Mouse (Mus musculus) layer of hippocampus, postnatal 10 days (tissue): ENCODE data around the gene Clpp. TPM values are rescaled to one million over a fixed set of nuclear protein-coding genes. Genes with fewer than 3 reads are reported as not detected.

Experiments used
- DNase-seq, 2 experiments: peaks; one replicate each; pipeline ENCODE4 v3.0.0; 2021; ENCODE audit warnings: low spot score in 2 of 2
- total RNA-seq, 2 experiments: library from RNA; stranded (reverse); gene quantifications; 2 replicates each; pipeline ENCODE4 v1.2.3; 2021

The Clpp gene
- total RNA-seq, 2 experiments from 2014 or later = 55.7 to 56.0 TPM

GRCm38 (mm10) chr17:56986105-56986805, 3.9 kb upstream of the Clpp start:
- DNase-seq = no peak

DNA sequence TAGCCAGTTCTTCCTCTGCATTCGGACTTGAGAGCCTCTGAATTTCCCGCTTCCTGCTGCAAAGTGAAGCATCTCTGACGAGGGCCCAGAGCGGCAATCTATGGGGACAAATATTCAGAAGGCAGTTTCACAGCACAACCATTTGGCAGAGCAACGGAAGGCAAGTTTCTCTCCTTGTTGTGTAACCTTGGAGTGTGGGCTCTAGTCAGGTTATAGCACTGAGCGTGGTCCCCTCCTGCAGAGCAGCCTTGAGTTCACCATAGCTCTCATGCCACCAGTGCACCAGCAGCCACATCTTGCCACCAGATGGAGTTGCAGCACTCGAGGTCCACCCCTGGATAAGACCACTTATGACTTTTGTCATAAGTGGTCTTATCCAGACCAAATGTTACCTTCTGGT, 1.7 kb upstream of the Clpp start:
- DNase-seq = no peak

DNA sequence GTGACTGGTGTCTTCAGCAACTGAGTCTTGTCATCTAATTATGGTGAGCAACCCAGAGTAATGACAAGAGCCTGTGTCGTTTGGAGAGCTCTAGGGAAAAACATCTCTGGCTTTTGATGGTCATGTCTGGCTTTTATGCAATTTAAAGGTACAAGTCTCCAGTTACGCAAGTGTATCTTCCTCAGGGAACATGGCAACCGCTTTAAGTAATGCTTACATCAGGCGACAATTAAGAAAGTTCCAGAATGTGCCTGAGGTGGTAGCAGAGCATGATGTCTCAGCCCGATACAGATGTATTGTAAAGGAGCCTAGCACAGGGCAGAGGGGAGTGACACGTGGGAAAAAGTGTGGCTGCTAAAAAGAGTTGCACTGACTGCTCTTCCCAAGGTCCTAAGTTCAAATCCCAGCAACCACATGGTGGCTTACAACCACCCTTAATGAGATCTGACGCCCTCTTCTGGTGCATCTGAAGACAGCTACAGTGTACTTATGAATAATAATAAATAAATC, 1.1 kb upstream of the Clpp start:
- DNase-seq = no peak

DNA sequence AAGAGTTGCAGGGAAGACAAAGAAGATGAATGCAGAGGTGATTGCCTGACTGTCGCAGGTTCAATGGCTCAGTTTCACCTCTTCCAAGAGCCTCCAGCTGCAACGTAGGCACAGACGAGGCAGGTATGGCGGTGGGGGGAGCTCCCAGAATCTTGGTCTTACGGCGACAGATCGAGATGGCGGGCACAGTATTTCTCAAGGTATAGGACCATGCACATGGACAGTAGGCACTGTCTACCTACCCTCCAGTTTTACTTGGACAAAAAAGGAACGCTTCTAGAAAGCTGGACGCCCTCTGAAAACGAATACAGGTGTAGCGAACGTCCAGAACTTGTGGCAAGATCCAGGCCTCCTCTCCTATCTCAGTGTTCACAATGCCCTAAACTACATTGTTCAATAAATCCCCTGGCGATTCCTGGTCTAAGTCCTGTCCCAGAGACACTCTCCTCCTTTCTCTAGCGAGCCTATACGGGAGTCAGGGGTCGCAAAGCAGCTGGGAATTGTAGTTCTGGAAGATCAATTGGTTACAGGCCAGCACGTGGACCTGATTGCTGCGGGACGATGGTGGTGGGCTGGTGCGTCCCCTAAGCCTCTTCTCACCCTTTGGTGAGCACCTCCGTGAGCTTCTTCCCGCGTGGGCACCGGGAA, 514 bp upstream of the Clpp start:
- DNase-seq = peak; percentile 76 to 81

GRCm38 (mm10) chr17:56990966-56991365, 861 bp downstream of the Clpp start:
- no peak for DNase-seq

GRCm38 (mm10) chr17:56995046-56995445, 4.9 kb downstream of the Clpp start:
- no peak for DNase-seq

GRCm38 (mm10) chr17:56996506-56996905, 6.4 kb downstream of the Clpp start:
- DNase-seq = no peak

DNA sequence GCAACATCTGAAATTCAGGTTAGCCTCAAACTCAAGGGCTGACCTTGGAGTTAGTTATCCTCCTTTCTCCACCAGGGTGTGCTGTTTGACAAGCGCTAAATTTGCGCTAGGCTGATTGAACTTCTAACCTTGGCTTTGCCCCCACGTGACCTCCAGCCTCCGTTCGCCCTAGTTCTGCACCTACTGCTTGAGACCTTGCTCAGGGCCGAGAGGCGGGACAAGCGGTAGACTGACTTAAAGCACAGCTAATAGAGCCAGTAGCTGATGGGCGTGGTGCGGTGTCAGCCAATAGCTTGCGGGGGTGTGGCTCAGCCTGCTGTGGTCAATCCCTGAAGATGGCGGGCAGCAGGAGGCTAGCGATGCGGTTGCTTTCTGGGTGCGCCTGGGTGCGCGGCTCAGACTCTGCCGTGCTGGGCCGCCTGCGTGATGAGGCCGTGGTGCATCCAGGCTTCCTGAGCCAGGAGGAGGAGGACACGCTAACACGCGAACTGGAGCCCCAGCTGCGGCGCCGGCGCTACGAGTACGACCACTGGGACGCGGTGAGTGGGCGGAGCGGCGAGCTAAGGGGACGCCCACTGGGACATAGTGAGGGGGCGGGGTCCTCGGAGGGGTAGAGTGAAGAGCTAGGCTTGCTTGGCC, 7.0 kb downstream of the Clpp start, which contains the start of gene Alkbh7:
TSS of gene Alkbh7 (plus strand) at position 311 of the 639 bp plus-strand sequence.
- DNase-seq = peak; percentile 88 to 91

GRCm38 (mm10) chr17:56999414-56999813, 9.3 kb downstream of the Clpp start:
- no peak for DNase-seq

GRCm38 (mm10) chr17:56999968-57000609, 10.0 kb downstream of the Clpp start, which contains the start of gene Pspn:
Gene Pspn, minus strand, starts transcription at chr17:57000018.
- no peak for DNase-seq

GRCm38 (mm10) chr17:57001228-57001627, 11.1 kb downstream of the Clpp start:
- no peak for DNase-seq

GRCm38 (mm10) chr17:57003994-57004393, 13.9 kb downstream of the Clpp start:
- no peak for DNase-seq

GRCm38 (mm10) chr17:57007137-57007905, 17.2 kb downstream of the Clpp start:
- no peak for DNase-seq

GRCm38 (mm10) chr17:57010911-57011235, 20.8 kb downstream of the Clpp start:
- DNase-seq = no peak

GRCm38 (mm10) chr17:57011236-57012141, 21.4 kb downstream of the Clpp start, which contains the start of the genes Gtf2f1 and Gm17949:
Gene Gtf2f1, minus strand, starts transcription at chr17:57011288.
Gene Gm17949, plus strand, starts transcription at chr17:57011469.
- DNase-seq = peak; percentile 92

DNA sequence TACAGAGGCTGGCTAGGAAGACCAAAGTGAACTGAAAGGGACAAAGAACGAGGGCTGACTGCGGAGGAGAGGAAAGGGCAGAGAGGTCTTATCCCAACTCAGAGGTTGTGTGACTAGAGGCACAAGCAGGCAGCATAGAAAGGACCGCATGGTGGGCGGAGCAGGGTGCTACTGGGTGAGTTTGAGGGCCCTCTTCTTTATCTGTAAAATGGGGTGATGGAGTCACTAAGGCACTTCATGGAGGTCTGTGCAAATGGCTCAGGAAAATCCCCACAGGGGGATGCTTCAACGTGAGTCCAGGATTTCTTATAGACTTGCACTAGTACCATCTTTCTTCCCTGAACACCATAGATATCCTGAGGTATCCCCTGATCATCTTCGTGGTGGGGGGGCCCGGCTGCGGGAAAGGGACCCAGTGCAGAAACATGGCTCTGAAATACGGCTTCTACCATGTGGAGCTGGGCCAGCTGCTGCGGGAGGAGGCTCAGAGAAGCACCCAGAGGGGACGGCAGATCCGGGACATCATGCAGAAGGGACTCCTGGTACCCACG, 22.2 kb downstream of the Clpp start:
- DNase-seq = no peak

GRCm38 (mm10) chr17:57019693-57020092, 29.6 kb downstream of the Clpp start:
- DNase-seq = no peak

GRCm38 (mm10) chr17:57020960-57021359, 30.9 kb downstream of the Clpp start:
- DNase-seq = no peak

DNA sequence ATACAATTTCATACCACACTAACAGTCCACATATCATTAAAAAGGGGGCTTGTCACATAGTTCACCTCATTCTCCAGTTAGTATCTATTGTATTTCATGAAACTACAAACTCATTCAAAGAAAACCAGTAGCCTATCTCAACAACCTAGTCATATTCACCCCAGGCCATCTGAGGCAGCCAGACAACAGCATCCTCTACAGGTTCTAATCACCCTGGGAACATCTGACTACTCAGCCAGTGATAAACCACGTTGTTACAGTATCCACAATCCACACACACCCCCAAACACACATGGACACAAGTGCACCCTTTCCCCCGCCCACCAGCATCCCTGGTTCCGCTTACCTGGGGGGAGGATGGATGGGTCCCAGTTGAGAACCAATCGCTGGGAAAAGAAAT, 37.4 kb downstream of the Clpp start:
- DNase-seq = no peak
